Mouse (Mus musculus) forebrain, embryonic 12.5 days (tissue): Measurements from ENCODE around the gene Gm20388. TPM values are rescaled to one million over a fixed set of nuclear protein-coding genes. Genes with fewer than 3 reads are reported as not detected.
A peak's percentile ranks its signal among the peaks of the same experiment; 100 is the strongest.
"Not testable (repeated sequence)": the region's sequence is repeated elsewhere in the genome, so short reads cannot be mapped to it uniquely, and the experiment has no call there.

Experiments
- ATAC-seq: fragments of 200-750 bp; cut with Nextera tagmentation; 2 replicates; pipeline ENCODE4 v1.8.0; 2017; ENCODE audit warnings: moderate TSS enrichment; ENCODE audit not compliant: low FRiP score
- H3K27ac ChIP-seq: fragments of 300-500 bp; sonication (generic); 2 replicates; pipeline ENCODE4 v1.5.1; 2016; ENCODE audit warnings: mild to moderate bottlenecking
- H3K27me3 ChIP-seq: fragments of 300-500 bp; sonication (generic); 2 replicates; pipeline ENCODE4 v1.6.1; 2016; ENCODE audit warnings: mild to moderate bottlenecking
- H3K36me3 ChIP-seq: fragments of 300-500 bp; sonication (generic); replicated peaks from 2 replicates; pipeline ENCODE4 v1.6.1; 2016; ENCODE audit warnings: mild to moderate bottlenecking
- H3K4me1 ChIP-seq: fragments of 300-500 bp; sonication (generic); 2 replicates; pipeline ENCODE4 v1.6.1; 2016
- H3K4me2 ChIP-seq: fragments of 300-500 bp; sonication (generic); 2 replicates; pipeline ENCODE4 v1.6.1; 2016; ENCODE audit warnings: mild to moderate bottlenecking, moderate library complexity
- H3K4me3 ChIP-seq: fragments of 300-500 bp; sonication (generic); replicated peaks from 2 replicates; pipeline ENCODE4 v1.5.1; 2016; ENCODE audit warnings: mild to moderate bottlenecking
- H3K9ac ChIP-seq: fragments of 300-500 bp; sonication (generic); 2 replicates; pipeline ENCODE4 v1.6.1; 2016; ENCODE audit warnings: mild to moderate bottlenecking
- H3K9me3 ChIP-seq: fragments of 300-500 bp; sonication (generic); 2 replicates; pipeline ENCODE4 v1.6.1; 2016
- WGBS: fragments of 180-500 bp; shearing (Covaris S2); methylation state at CpG from one replicate; pipeline ENCODE4 v1.1.7; 2016; 5-methylcytosine and 5-hydroxymethylcytosine counted together
- polyA plus RNA-seq: library from polyadenylated mRNA; unstranded; fragments of >200 nt; fragmentation: Nextera tagmentation; extraction: Ambion mirVana; gene quantifications from 2 replicates; pipeline ENCODE4 v1.2.1, GENCODE M21; 2016

Gm20388 gene
- polyA plus RNA-seq, 1 experiment from 2014 or later: not detected

GRCm38 (mm10) chr8:123230326-123230725 is 3319.7 kb downstream of the Gm20388 start:
- 87% methylated on average over 11 of the region's 11 CpGs for WGBS
- not testable (repeated sequence) for H3K4me2 ChIP-seq, ATAC-seq

DNA sequence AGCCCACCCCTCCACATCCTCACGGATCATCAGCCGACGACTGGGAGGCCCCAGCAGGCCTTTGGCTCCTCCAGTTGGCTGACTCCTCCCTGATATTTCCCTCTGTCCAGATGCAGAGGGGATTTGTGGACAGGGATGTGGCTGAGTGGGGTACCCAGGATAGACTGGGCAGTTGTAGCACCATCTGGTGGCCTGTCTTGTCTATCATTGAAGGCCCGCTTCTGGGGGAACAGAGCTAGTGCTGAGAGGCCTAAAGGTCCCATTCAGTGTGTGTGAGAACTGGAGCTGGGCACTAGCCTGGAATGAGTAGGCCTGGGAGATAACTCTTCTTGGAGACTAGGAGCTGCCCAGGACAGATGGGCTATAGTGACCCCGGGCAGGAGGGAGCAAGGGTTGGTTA is 3321.1 kb downstream of the Gm20388 start:
- no peak overlapping the region for H3K9ac ChIP-seq
- peaks cover 42% of the 10 kb centered on the region for H3K27me3 ChIP-seq
- peaks cover 20% of the 10 kb centered on the region for H3K4me1 ChIP-seq
- 66% methylated on average over 5 of the region's 5 CpGs for WGBS
- H3K4me2 ChIP-seq: no peak overlapping the region
- no peak overlapping the region for H3K4me3 ChIP-seq
- H3K36me3 ChIP-seq: peaks cover 24% of the 10 kb centered on the region
- H3K27ac ChIP-seq: no peak overlapping the region
- H3K9me3 ChIP-seq: no peaks in the 10 kb centered on the region
- no peak for ATAC-seq

More at GRCm38 (mm10) chr8:123230326-123230725, 3319.7 kb downstream of the Gm20388 start:
- H3K9ac ChIP-seq, H3K4me3 ChIP-seq, H3K27ac ChIP-seq, H3K9me3 ChIP-seq: not testable (repeated sequence)
- Histone ChIP-seq H3K27me3 (peaks cover 28% of the 10 kb centered on the region), H3K4me1 (peaks cover 13% of the 10 kb centered on the region), H3K36me3 (peaks cover 27% of the 10 kb centered on the region)

- 62% methylated on average over 7 of the region's 7 CpGs for WGBS
- Histone ChIP-seq H3K9ac (no peak overlapping the region), H3K9me3 (no peaks in the 10 kb centered on the region), H3K4me3 (no peak overlapping the region), H3K4me2 (no peak overlapping the region), H3K27me3 (peaks cover 46% of the 10 kb centered on the region), H3K36me3 (peaks cover 16% of the 10 kb centered on the region), H3K4me1 (peaks cover 20% of the 10 kb centered on the region), H3K27ac (no peak overlapping the region)
- ATAC-seq: no peak
Measured at GRCm38 (mm10) chr8:123232553-123232952, 3321.9 kb downstream of the Gm20388 start.

DNA sequence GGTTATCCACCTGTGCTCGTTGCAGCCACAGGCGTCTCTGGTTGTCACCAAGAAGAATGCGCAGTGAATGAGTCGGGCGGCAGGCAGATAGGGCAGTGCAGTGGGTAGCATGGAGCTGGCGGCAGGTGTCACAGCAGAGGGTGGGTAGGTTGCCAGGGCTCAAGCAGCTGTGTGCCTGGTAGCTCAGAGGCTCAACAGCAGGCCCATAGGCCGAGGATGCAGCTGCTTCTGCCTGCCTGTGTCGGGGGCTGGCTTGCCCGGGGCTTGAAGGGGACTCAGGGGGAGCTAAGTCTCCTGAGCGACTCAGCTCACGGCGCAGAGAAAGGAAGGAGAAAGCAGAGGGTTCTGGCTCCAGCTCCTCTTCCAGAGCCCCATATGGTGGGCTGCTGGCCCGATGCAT is 3322.7 kb downstream of the Gm20388 start:
- H3K36me3 ChIP-seq: peaks cover 12% of the 10 kb centered on the region
- no peak overlapping the region for H3K4me2 ChIP-seq
- peaks cover 46% of the 10 kb centered on the region for H3K27me3 ChIP-seq
- ATAC-seq: no peak
- 64% methylated on average over 13 of the region's 13 CpGs for whole genome bisulfite sequencing
- H3K9me3 ChIP-seq: no peaks in the 10 kb centered on the region
- no peak overlapping the region for H3K9ac ChIP-seq
- H3K4me1 ChIP-seq: peaks cover 20% of the 10 kb centered on the region
- no peak overlapping the region for H3K4me3 ChIP-seq
- no peak overlapping the region for H3K27ac ChIP-seq

- Histone ChIP-seq H3K36me3 (peaks cover 9% of the 10 kb centered on the region; the same call in 1 of the 2 replicates), H3K9me3 (no peaks in the 10 kb centered on the region), H3K4me3 (no peak overlapping the region), H3K4me2 (no peak overlapping the region), H3K27me3 (peaks cover 46% of the 10 kb centered on the region), H3K4me1 (peaks cover 20% of the 10 kb centered on the region), H3K27ac (no peak overlapping the region), H3K9ac (no peak overlapping the region)
- ATAC-seq: no peak
- WGBS: 81% methylated on average over 11 of the region's 11 CpGs
Measured at GRCm38 (mm10) chr8:123233760-123234159, 3323.1 kb downstream of the Gm20388 start.

DNA sequence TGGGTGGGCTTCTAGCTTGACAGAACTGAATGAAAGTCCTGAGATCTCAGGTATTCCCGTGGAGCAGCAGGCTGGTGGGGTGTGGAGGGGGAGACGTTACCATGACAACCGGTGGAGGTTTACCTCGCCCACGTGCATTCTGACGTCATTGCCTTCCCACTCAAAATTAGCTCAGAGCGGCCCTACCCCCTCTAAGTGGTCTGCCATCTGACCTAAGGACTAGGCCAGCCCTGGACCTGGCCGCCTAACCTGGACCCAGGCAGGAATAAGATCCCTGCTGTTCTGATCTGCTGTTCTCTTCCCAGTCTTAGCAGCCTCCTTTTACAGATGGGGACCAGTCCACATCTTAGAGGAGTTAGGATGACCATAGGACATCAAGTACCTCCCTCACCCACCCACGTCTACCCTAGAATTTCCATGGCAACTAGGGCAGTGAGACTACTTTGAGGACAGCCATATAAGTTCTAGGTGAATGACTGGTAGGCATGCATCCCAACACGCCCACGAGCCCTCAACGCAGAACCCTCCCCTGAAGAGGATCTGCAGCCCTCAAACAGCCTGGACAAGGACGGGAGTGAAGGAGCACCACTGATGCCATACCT is 3324.4 kb downstream of the Gm20388 start:
- no peak overlapping the region; the same call in 1 of the 2 replicates for H3K9ac ChIP-seq
- H3K36me3 ChIP-seq: 0 out of 2 replicates have a peak, but pooled peaks cover 3% of the 10 kb centered on the region
- H3K4me1 ChIP-seq: peaks cover 20% of the 10 kb centered on the region
- H3K4me2 ChIP-seq: peak overlapping the region; percentile 83
- H3K9me3 ChIP-seq: no peaks in the 10 kb centered on the region
- H3K4me3 ChIP-seq: peak overlapping the region; percentile 46
- peaks cover 46% of the 10 kb centered on the region for H3K27me3 ChIP-seq
- WGBS: 37% methylated on average over 13 of the region's 13 CpGs
- no peak for ATAC-seq
- no peak overlapping the region for H3K27ac ChIP-seq

GRCm38 (mm10) chr8:123235520-123236497 is 3325.2 kb downstream of the Gm20388 start, which contains the start of gene Spata2l:
Gene Spata2l (minus strand): TSS chr8:123236233.
- peak within 1 kb of the TSS; percentile 46 for H3K4me3 ChIP-seq
- H3K9ac ChIP-seq: peak within 1 kb of the TSS; percentile 50
- no peak within 1 kb of the TSS for H3K27ac ChIP-seq
- H3K9me3 ChIP-seq: no peaks in the 10 kb centered on the region
- 2% methylated on average over 57 of the region's 57 CpGs for WGBS
- peaks cover 46% of the 10 kb centered on the region for H3K27me3 ChIP-seq
- H3K4me2 ChIP-seq: peak within 1 kb of the TSS; percentile 83
- ATAC-seq: peak; percentile 83
- H3K36me3 ChIP-seq: no peaks in the 10 kb centered on the region
- peaks cover 20% of the 10 kb centered on the region for H3K4me1 ChIP-seq

GRCm38 (mm10) chr8:123239398-123239797 is 3328.8 kb downstream of the Gm20388 start:
- peaks cover 29% of the 10 kb centered on the region for H3K36me3 ChIP-seq
- no peak overlapping the region for H3K9ac ChIP-seq
- no peaks in the 10 kb centered on the region for H3K9me3 ChIP-seq
- ATAC-seq: no peak
- peaks cover 28% of the 10 kb centered on the region for H3K27me3 ChIP-seq
- WGBS: 88% methylated on average over 10 of the region's 10 CpGs
- H3K4me2 ChIP-seq: no peak overlapping the region
- H3K4me1 ChIP-seq: peaks cover 20% of the 10 kb centered on the region
- H3K4me3 ChIP-seq: no peak overlapping the region
- no peak overlapping the region for H3K27ac ChIP-seq

DNA sequence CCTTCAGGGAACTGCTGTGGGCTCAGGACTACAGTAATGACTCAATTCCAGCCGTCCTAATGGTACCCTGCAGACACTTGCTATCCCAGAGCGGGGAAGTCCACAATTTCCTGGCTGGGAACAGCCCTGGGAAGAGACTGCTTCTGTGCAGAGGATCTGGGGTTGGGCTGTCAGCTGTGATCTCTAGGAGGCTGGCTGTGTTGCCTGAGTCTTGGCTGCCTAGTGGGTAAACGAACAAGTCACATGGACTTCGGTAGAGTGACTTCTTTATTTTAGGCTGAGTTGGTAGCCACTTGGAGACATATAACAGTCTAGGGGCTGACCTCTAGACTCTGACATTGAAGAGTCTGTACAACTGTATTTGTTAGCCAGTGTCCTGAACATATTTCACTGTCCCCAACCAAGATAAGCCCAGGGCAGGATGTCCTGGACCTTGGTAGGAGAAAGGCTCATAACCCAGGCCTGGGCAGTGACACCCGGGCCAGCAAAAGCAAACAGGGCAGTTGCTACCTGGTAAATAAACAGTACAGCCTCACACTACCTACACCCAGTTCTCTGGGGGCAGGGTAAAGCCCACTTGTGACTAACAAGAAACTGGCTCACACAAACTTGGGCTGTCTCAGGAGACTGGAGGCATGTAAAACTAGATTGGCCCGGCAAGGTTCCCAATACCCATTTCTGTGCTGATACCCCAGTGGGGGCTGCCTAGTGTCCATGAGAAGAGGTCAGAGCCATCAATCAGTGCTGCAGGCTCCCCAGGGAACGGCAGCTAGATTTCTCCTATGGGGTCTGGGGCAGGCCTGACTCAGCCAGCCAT is 3331.7 kb downstream of the Gm20388 start:
- Histone ChIP-seq H3K27ac (no peak overlapping the region), H3K9me3 (no peaks in the 10 kb centered on the region), H3K4me2 (no peak overlapping the region), H3K36me3 (peaks cover 58% of the 10 kb centered on the region), H3K4me1 (no peaks in the 10 kb centered on the region), H3K9ac (no peak overlapping the region), H3K27me3 (no peaks in the 10 kb centered on the region), H3K4me3 (no peak overlapping the region)
- WGBS: 90% methylated on average over 7 of the region's 7 CpGs
- ATAC-seq: no peak

DNA sequence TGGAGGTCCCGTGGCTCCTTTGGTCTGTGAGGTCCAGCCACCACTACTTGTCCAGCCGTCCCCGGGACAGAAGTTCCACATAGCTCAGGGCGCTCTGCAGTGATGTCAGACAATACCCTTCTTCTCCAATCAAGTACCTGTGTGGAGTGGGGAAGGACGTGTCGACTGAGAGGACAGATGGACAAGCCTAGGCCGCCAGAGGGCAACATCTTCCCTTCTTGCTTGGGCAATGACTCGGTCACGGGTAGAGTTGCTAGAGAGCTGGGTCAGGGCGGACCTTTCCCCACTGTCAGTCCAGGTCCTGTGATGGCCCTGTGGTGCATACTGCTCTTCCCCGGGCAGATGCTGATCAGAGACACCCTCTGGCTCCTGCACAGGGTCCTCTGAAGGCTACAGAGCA is 3332.4 kb downstream of the Gm20388 start:
- Histone ChIP-seq H3K4me2 (no peak overlapping the region), H3K4me3 (no peak overlapping the region), H3K36me3 (peaks cover 66% of the 10 kb centered on the region), H3K9me3 (no peaks in the 10 kb centered on the region), H3K9ac (no peak overlapping the region), H3K27ac (no peak overlapping the region), H3K27me3 (no peaks in the 10 kb centered on the region), H3K4me1 (no peaks in the 10 kb centered on the region)
- 73% methylated on average over 11 of the region's 11 CpGs for whole genome bisulfite sequencing
- no peak for ATAC-seq

GRCm38 (mm10) chr8:123244382-123244781 is 3333.7 kb downstream of the Gm20388 start:
- Histone ChIP-seq H3K4me3 (no peak overlapping the region), H3K27me3 (no peaks in the 10 kb centered on the region), H3K27ac (no peak overlapping the region), H3K9ac (no peak overlapping the region), H3K4me2 (no peak overlapping the region), H3K36me3 (peaks cover 79% of the 10 kb centered on the region), H3K4me1 (no peaks in the 10 kb centered on the region), H3K9me3 (no peaks in the 10 kb centered on the region)
- WGBS: 90% methylated on average over 4 of the region's 4 CpGs
- ATAC-seq: no peak

DNA sequence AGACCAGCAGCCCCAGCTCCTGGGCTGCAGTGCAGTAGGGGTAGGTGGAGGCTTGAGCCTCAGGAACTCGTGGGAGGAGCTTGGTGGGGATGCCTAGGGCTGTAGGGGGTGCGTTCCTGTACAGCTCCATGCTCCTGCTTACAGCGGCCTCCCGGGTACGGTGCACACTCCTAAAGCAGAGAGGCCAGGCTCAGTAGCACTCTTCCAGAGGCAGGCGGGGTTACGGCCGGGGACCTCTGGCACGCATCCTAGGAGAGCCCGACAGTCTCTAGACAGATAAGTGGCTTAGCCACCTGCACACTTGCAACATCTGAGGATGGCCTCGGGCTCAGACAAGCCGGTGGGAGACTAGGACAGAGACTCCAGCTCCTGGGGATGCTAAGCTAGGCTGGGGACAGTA is 3334.9 kb downstream of the Gm20388 start:
- Histone ChIP-seq H3K9ac (no peak overlapping the region), H3K27me3 (no peaks in the 10 kb centered on the region), H3K4me2 (no peak overlapping the region), H3K4me1 (no peaks in the 10 kb centered on the region), H3K9me3 (no peaks in the 10 kb centered on the region), H3K4me3 (no peak overlapping the region), H3K27ac (no peak overlapping the region), H3K36me3 (peaks cover 89% of the 10 kb centered on the region)
- 90% methylated on average over 12 of the region's 12 CpGs for WGBS
- no peak for ATAC-seq
